Mouse (Mus musculus) gastrocnemius, adult 8-10 months (tissue): Measurements from ENCODE around the gene Rps6kb1. TPM values are rescaled to one million over a fixed set of nuclear protein-coding genes. Genes with fewer than 3 reads are reported as not detected.

Experiments
- DNase-seq, 2 experiments: peaks; one replicate each; pipeline ENCODE4 v3.0.0; 2022; ENCODE audit warnings: low spot score in 2 of 2
- microRNA-seq: library from miRNA; unstranded; fragments of <30 nt; microRNA quantifications from one replicate; pipeline ENCODE4 v1.2.0, GENCODE M21; 2022
- total RNA-seq, 4 experiments: library from RNA; stranded (reverse); gene quantifications; 2 replicates each; pipeline ENCODE4 v1.2.4; 2022

Gene Rps6kb1
- total RNA-seq, 4 experiments from 2014 or later, result 17.3 to 27.4 (median 20.1) TPM

- DNase-seq, result peak; percentile 26 to 35
Measured at GRCm38 (mm10) chr11:86472771-86473171, 71.8 kb downstream of the Rps6kb1 start.

GRCm38 (mm10) chr11:86471785-86472184 lies 72.8 kb downstream of the Rps6kb1 start:
- no peak for DNase-seq

DNA sequence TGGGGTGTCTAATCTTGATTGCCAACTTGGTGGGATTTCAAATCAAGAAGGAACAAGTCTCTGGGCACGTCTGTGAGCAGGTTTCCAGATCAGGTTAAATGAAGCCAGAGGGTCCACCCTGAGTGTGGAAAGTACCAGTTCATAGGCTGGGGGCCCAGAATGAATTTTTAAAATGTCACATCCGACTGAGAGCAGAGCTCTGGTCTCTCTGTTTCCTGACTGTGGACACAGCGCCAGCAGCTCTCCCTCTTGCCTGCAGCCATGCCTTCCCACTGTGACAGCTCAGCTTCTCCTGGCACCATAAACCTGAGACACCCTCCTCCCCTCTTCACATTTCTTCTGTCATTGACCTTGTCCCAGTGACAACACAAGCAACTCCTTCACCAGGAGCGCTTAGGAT lies 75.6 kb downstream of the Rps6kb1 start:
- DNase-seq, result no peak

GRCm38 (mm10) chr11:86468345-86468744 lies 76.3 kb downstream of the Rps6kb1 start:
- peak in 1 of 2 experiments; percentile 10 for DNase-seq

DNA sequence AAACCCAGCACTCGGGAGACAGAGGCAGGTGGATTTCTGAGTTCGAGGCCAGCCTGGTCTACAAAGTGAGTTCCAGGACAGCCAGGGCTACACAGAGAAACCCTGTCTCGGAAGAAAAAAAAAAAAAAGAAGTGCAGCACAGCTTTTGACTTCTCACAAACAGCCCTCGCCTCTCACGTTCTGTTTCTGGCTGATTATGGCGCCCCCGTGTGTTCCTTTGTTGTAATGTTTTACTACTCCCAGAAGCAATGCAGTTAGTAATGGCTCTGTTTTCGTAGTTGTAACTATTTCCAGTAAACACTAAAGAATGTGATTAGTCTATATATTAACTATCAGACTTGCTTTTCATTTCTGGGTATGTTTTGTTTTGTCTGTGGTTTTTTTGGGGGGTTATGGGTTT lies 80.3 kb downstream of the Rps6kb1 start:
- DNase-seq, result peak; percentile 23 to 29

DNA sequence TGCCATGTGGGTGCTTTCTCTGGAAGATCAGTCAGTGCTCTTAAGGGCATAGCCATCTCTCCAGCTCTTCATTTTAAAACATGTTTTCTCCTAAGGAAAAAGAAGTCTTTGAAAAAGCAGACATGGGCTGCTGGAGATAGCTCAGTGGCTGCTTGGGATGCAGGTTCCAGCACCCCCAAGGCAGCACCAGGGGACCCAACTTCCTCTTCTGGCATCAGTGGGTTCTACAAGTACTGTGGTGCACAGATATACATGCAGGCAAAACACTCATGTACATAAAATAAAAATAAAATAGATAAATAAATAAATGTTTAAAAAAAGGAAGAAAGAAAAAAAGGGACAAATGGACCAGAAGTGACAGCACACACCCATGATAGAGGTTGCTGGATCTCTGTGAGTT lies 82.0 kb downstream of the Rps6kb1 start:
- no peak for DNase-seq

- no peak for DNase-seq
Measured at GRCm38 (mm10) chr11:86458866-86459265, 85.7 kb downstream of the Rps6kb1 start.

DNA sequence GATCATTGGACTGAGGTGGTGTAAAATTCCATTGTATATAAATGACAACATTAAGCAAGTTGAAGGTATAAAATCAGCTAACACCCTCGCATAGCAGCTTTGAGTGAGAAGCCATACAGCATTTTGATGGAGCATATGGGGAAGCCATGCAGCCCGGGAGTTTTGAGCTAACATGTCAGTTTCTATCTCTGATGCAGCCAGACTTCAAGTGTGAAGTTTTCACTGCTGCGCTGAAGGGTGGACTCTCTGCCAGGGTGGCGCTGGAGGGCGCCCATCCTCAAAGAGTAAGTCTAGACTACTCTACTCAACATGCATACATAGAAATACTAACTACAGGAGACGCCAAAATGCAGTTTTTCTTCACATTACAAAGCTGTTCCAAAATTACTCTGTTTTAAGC lies 87.1 kb downstream of the Rps6kb1 start:
- DNase-seq, result no peak

GRCm38 (mm10) chr11:86453991-86454390 lies 90.6 kb downstream of the Rps6kb1 start:
- DNase-seq, result no peak

Small RNA genes lying within 50 kb of the gene (microRNA-seq; reads per million reads assigned to microRNA genes)
- 6,529 reads per million, percentile 91 among the genes with 10 or more reads in this experiment for gene Mir21a

Other genes with a start within 250 kb of the Rps6kb1 start
- gene Med13, start 187.2 kb downstream of the Rps6kb1 start, total RNA-seq, result 10 to 100 TPM; 31.1 to 49.8 (median 34.2) TPM
- 10 to 100 TPM; 42.7 to 48.1 (median 45.0) TPM for gene Rnft1, start 60.1 kb downstream of the Rps6kb1 start, total RNA-seq
- gene Tubd1, start 186 bp upstream of the Rps6kb1 start, total RNA-seq, result 1 to 10 TPM; 6.3 to 7.1 (median 6.7) TPM
- gene Vmp1, start 139.0 kb upstream of the Rps6kb1 start, total RNA-seq, result 100 to 1,000 TPM in 1 of 4 experiments, 10 to 100 TPM in 3; 79.1 to 112 (median 82.8) TPM
- gene Ptrh2, start 139.2 kb upstream of the Rps6kb1 start, total RNA-seq, result 1 to 10 TPM; 5.9 to 7.0 (median 6.3) TPM
- 100 to 1,000 TPM; 106 to 149 (median 123) TPM for gene Cltc, start 212.8 kb upstream of the Rps6kb1 start, total RNA-seq